Mouse (Mus musculus) myocyte (in vitro differentiated cells): Measurements from ENCODE around the gene Jazf1.

Experiments used
- E2F4 ChIP-seq: IDR thresholded peaks from one replicate; pipeline ENCODE4 v1.6.1; 2011; ENCODE audit warnings: mild to moderate bottlenecking, control low read depth, moderate library complexity; ENCODE audit not compliant: insufficient read depth
- POLR2A ChIP-seq: IDR thresholded peaks from one replicate; pipeline ENCODE4 v1.6.1; 2011; ENCODE audit warnings: low read depth, mild to moderate bottlenecking, control low read depth, moderate library complexity; ENCODE audit not compliant: insufficient read length
- POLR2AphosphoS2 ChIP-seq: IDR thresholded peaks from one replicate; pipeline ENCODE4 v1.6.1; 2011; ENCODE audit warnings: low read depth, control low read depth; ENCODE audit not compliant: insufficient read length
- TCF12 ChIP-seq: IDR thresholded peaks from one replicate; pipeline ENCODE4 v1.6.1; 2011; ENCODE audit warnings: mild to moderate bottlenecking, control low read depth; ENCODE audit not compliant: poor library complexity, insufficient read depth, severe bottlenecking
- USF1 ChIP-seq: IDR thresholded peaks from one replicate; pipeline ENCODE4 v1.6.1; 2011; ENCODE audit warnings: low read depth, mild to moderate bottlenecking, control low read depth, moderate library complexity

GRCm38 (mm10) chr6:53078671-53079070 is 10.2 kb upstream of the Jazf1 start:
- no peak for TF ChIP-seq USF1
- no peak for TF ChIP-seq POLR2A
- no peak for TF ChIP-seq TCF12
- no peak for TF ChIP-seq POLR2AphosphoS2
- TF ChIP-seq E2F4 = no peak
